Mouse (Mus musculus): ENCODE data around the gene Nkx1-2. TPM values are rescaled to one million over a fixed set of nuclear protein-coding genes. Genes with fewer than 3 reads are reported as not detected.

The Nkx1-2 gene
- total and polyA plus RNA-seq, 3 experiments, result 0.04 TPM; not detected in 2

DNA sequence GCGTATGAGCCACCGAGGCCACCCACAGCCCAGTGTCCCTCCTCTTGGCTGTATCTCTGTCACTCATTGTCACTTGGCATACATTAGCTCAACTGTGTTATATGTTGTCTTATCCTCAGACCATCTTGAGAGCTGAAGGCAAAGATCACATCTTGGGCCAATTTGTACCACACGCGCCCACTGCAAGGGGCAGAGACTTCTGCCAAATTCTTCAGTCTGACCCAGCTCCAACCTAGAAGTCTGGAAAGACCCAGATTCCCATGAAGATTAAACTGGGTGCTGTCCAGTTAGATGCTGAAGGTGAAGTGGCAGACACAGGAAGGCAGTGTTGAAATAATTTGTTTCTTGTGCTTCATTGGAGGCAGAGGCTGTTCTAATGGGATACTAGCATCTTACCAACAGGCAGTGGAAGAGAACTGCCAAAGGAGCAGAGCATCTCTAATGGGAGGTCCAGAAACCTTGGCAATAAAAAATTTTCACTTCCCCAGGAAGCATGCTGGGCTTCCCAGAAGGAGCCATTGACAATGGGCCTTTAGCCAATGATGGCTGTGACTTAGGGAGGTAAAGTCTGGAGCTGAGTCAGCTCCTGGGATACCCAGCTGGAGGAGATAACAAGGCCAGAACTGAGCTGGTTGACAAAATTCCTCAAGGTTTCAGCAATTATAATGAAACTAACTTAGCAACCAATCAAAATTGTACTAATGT is 9.0 kb upstream of the Nkx1-2 start:
- no peak overlapping the region for H3K4me2 ChIP-seq (ENCODE audit: insufficient read depth, low read depth, poor library complexity, severe bottlenecking)
- no peak for TF ChIP-seq ELF1 (IDR thresholded peaks at IDR 0.05; ENCODE audit: low read depth, low read length)
- TF ChIP-seq ZKSCAN1 (IDR thresholded peaks at IDR 0.05; ENCODE audit: borderline replicate concordance, low read depth, low read length), result no peak
- TF ChIP-seq NELFE (IDR thresholded peaks at IDR 0.05; ENCODE audit: low read depth, low read length), result no peak
- no peak for TF ChIP-seq CHD1 (IDR thresholded peaks at IDR 0.05; ENCODE audit: low read depth, low read length)
- TF ChIP-seq JUND (conservative IDR thresholded peaks at IDR 0.05; ENCODE audit: low read depth, low read length), result no peak
- dilution Hi-C loops (cut with MboI; ENCODE audit: extremely low pct_ligation_motif_present, extremely low pct_unique_long_range_greater_than_20kb, low sequenced_read_pairs) (no loop called here), in situ Hi-C loops (cut with MboI; ENCODE audit: low pct_ligation_motif_present, low pct_unique_long_range_greater_than_20kb, low sequenced_read_pairs) (no loop called here)
- no peaks in the 10 kb centered on the region for H3K79me2 ChIP-seq (replicated peaks; ENCODE audit: control insufficient read depth, extremely low read depth, insufficient read depth, poor library complexity, severe bottlenecking)
- DNase-seq (ENCODE audit: extremely low read depth), result no peak
- H3K27me3 ChIP-seq (replicated peaks), result peaks cover 52% of the 10 kb centered on the region
- H3K36me3 ChIP-seq (replicated peaks in 1 of 2; ENCODE audit: control insufficient read depth in 1 of 2, insufficient read depth in 1 of 2, low read length in 1 of 2), result no peaks in the 10 kb centered on the region
- no peak overlapping the region for H3K4me3 ChIP-seq (replicated peaks in 1 of 3; ENCODE audit: low read depth in 2 of 3, low read length in 2 of 3, poor library complexity in 1 of 3)
- peaks cover 4 to 21% of the 10 kb centered on the region in 2 experiments; a peak in 2 of 4 replicates for H3K4me1 ChIP-seq (ENCODE audit: control insufficient read depth in 1 of 2, insufficient read depth in 2 of 2)
- H3K27ac ChIP-seq (ENCODE audit: insufficient read depth, low read depth), result no peak overlapping the region
- H3K9ac ChIP-seq (ENCODE audit: insufficient read depth, low read depth), result no peak overlapping the region
- H3K9me3 ChIP-seq (replicated peaks; ENCODE audit: low read length), result no peaks in the 10 kb centered on the region

- no peaks in the 10 kb centered on the region for H3K36me3 ChIP-seq (replicated peaks in 1 of 2; ENCODE audit: control insufficient read depth in 1 of 2, insufficient read depth in 1 of 2, low read length in 1 of 2)
- H3K27ac ChIP-seq (ENCODE audit: insufficient read depth, low read depth), result no peak overlapping the region
- no peaks in the 10 kb centered on the region for H3K9me3 ChIP-seq (replicated peaks; ENCODE audit: low read length)
- no peak overlapping the region for H3K4me2 ChIP-seq (ENCODE audit: insufficient read depth, low read depth, poor library complexity, severe bottlenecking)
- H3K9ac ChIP-seq (ENCODE audit: insufficient read depth, low read depth), result no peak overlapping the region
- H3K4me1 ChIP-seq (ENCODE audit: control insufficient read depth in 1 of 2, insufficient read depth in 2 of 2), result no peaks in the 10 kb centered on the region; a peak in 1 of 4 replicates
- H3K27me3 ChIP-seq (replicated peaks), result peaks cover 78% of the 10 kb centered on the region
- TF ChIP-seq SMC3 (IDR thresholded peaks at IDR 0.05; ENCODE audit: low read depth, low read length), result no peak
- no peak for TF ChIP-seq JUN (IDR thresholded peaks at IDR 0.05; ENCODE audit: insufficient read depth, low read depth, low read length)
- TF ChIP-seq RAD21 (IDR thresholded peaks at IDR 0.05; ENCODE audit: low read depth, low read length), result peak; percentile 8
- TF ChIP-seq ZKSCAN1 (IDR thresholded peaks at IDR 0.05; ENCODE audit: borderline replicate concordance, low read depth, low read length), result no peak
- TF ChIP-seq CTCF (conservative IDR thresholded peaks at IDR 0.05 in 1 of 2, IDR thresholded peaks at IDR 0.05 in 1 of 2; ENCODE audit: low read depth in 2 of 2, low read length in 2 of 2), result 0 out of 4 replicates have a peak, but pooled peaks of 1 of the 2 experiments have one; percentile 11
- no peak for TF ChIP-seq JUND (conservative IDR thresholded peaks at IDR 0.05; ENCODE audit: low read depth, low read length)
- H3K4me3 ChIP-seq (replicated peaks in 1 of 3; ENCODE audit: low read depth in 2 of 3, low read length in 2 of 3, poor library complexity in 1 of 3), result no peak overlapping the region
- dilution Hi-C loops (cut with MboI; ENCODE audit: extremely low pct_ligation_motif_present, extremely low pct_unique_long_range_greater_than_20kb, low sequenced_read_pairs) (no loop called here), in situ Hi-C loops (cut with MboI; ENCODE audit: low pct_ligation_motif_present, low pct_unique_long_range_greater_than_20kb, low sequenced_read_pairs) (no loop called here)
- H3K79me2 ChIP-seq (replicated peaks; ENCODE audit: control insufficient read depth, extremely low read depth, insufficient read depth, poor library complexity, severe bottlenecking), result no peaks in the 10 kb centered on the region
- DNase-seq (ENCODE audit: extremely low read depth), result no peak
Measured at GRCm38 (mm10) chr7:132605689-132606088, 6.3 kb upstream of the Nkx1-2 start.

DNA sequence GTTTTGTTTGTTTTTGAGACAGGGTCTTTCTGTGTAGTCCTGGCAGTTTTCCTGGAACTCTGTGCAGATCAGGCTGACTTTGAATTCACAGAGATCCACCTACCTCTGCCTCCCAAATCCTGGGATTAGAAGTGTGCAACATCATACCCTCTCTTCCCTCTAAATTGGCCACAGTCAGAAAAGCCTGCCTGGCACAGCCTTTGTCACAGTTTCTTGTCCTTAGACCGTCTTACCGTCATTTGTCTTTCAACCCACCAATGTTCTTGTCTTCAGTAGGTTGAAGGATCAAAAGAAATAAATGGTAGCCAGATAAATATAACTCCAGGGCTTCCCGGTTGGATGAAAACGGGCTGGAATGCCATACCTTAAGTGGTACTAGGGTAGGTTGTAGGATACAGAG is 5.3 kb upstream of the Nkx1-2 start:
- no peak overlapping the region for H3K27ac ChIP-seq (ENCODE audit: insufficient read depth, low read depth)
- no peak overlapping the region for H3K4me2 ChIP-seq (ENCODE audit: insufficient read depth, low read depth, poor library complexity, severe bottlenecking)
- no peaks in the 10 kb centered on the region for H3K36me3 ChIP-seq (replicated peaks in 1 of 2; ENCODE audit: control insufficient read depth in 1 of 2, insufficient read depth in 1 of 2, low read length in 1 of 2)
- H3K9me3 ChIP-seq (replicated peaks; ENCODE audit: low read length), result no peaks in the 10 kb centered on the region
- H3K79me2 ChIP-seq (replicated peaks; ENCODE audit: control insufficient read depth, extremely low read depth, insufficient read depth, poor library complexity, severe bottlenecking), result no peaks in the 10 kb centered on the region
- no peak for TF ChIP-seq JUN (IDR thresholded peaks at IDR 0.05; ENCODE audit: insufficient read depth, low read depth, low read length)
- no peak for TF ChIP-seq MAFK (IDR thresholded peaks at IDR 0.05; ENCODE audit: insufficient replicate concordance, low read length)
- TF ChIP-seq CTCF (conservative IDR thresholded peaks at IDR 0.05 in 1 of 2, IDR thresholded peaks at IDR 0.05 in 1 of 2; ENCODE audit: low read depth in 2 of 2, low read length in 2 of 2), result no peak
- TF ChIP-seq POLR2A (IDR thresholded peaks at IDR 0.05; ENCODE audit: low read depth, low read length), result no peak
- TF ChIP-seq ZC3H11A (IDR thresholded peaks at IDR 0.05; ENCODE audit: low read depth, low read length), result no peak
- no peak for TF ChIP-seq ZKSCAN1 (IDR thresholded peaks at IDR 0.05; ENCODE audit: borderline replicate concordance, low read depth, low read length)
- TF ChIP-seq MAZ (IDR thresholded peaks at IDR 0.05; ENCODE audit: low read depth, low read length), result no peak
- no peak for TF ChIP-seq MAX (IDR thresholded peaks at IDR 0.05; ENCODE audit: low read length)
- no peak for TF ChIP-seq BHLHE40 (IDR thresholded peaks at IDR 0.05; ENCODE audit: low read depth, low read length)
- no peak for TF ChIP-seq RAD21 (IDR thresholded peaks at IDR 0.05; ENCODE audit: low read depth, low read length)
- TF ChIP-seq GABPA (IDR thresholded peaks at IDR 0.05; ENCODE audit: insufficient replicate concordance, low read depth, low read length), result no peak
- TF ChIP-seq USF1 (IDR thresholded peaks at IDR 0.05; ENCODE audit: low read depth, low read length), result no peak
- TF ChIP-seq ZMIZ1 (IDR thresholded peaks at IDR 0.05; ENCODE audit: low read depth, low read length), result no peak
- no peak for TF ChIP-seq EP300 (IDR thresholded peaks at IDR 0.05; ENCODE audit: low read length)
- no peak for TF ChIP-seq MEF2A (IDR thresholded peaks at IDR 0.05; ENCODE audit: borderline replicate concordance, low read depth, low read length)
- in situ Hi-C loops (cut with MboI; ENCODE audit: low pct_ligation_motif_present, low pct_unique_long_range_greater_than_20kb, low sequenced_read_pairs), result no loop called here
- no peak overlapping the region for H3K9ac ChIP-seq (ENCODE audit: insufficient read depth, low read depth)
- no peak for DNase-seq (ENCODE audit: extremely low read depth)
- no peak overlapping the region for H3K4me3 ChIP-seq (replicated peaks in 1 of 3; ENCODE audit: low read depth in 2 of 3, low read length in 2 of 3, poor library complexity in 1 of 3)
- H3K4me1 ChIP-seq (ENCODE audit: control insufficient read depth in 1 of 2, insufficient read depth in 2 of 2), result peaks cover 0 to 7% of the 10 kb centered on the region in 2 experiments; a peak in 2 of 4 replicates
- dilution Hi-C loops (cut with MboI; ENCODE audit: extremely low pct_ligation_motif_present, extremely low pct_unique_long_range_greater_than_20kb, low sequenced_read_pairs), result no loop called here
- H3K27me3 ChIP-seq (replicated peaks), result peaks cover 87% of the 10 kb centered on the region
